Mouse (Mus musculus): ENCODE measurements around the gene Flna. TPM values are rescaled to one million over a fixed set of nuclear protein-coding genes. Genes with fewer than 3 reads are reported as not detected.

The Flna gene
- polyA plus RNA-seq, 1 experiment from 2014 or later, result 185 TPM

DNA sequence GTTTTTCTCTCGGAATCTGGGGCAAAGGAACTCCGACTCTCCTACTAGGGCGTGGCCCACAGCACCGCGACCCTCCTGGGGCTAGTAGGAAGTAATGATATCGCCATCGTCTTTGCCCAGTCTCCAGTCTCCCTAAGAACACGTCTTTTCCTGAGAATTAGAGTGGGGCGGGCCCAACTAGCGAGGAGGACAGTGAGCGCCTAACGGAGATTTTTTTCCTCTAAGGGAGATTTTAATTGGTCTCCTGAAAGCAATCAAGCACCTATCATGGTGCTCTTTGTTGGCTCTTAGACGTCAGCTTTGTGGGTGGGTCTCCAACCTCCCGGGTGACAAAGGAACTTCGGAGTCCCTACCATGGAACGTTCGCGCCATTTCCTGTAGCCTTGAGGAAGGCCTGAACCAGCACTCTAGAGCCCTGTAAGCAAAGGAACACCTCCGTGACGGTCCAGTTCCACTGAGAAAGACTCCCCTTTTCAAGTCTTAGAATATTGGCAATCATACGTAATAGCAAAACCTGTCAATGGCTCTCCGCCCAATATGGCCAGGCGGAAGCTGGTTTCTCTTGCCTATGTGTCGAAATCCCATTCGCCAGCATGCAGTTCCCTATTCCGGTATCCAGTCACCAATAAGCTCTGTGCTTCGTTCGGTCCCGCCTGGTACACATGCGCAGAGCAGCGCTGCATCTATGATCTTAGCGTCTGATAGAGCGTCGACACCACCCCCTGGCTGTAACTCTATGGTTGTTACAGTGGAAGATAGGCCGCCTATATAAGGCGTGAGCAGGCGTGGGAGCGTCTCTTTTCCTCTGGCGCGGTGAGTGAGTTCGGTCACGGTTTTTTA lies 20.7 kb upstream of the Flna start, which contains the start of gene Rpl10:
Gene Rpl10, plus strand, starts transcription at position 751 of the 840 bp plus-strand sequence.
- ATAC-seq (replicated peaks; ENCODE audit: low FRiP score, low read depth) (peak; percentile 95), DNase-seq (ENCODE audit: low spot score) (peak; percentile 96)
- no peaks in the 10 kb centered on the region for H3K27me3 ChIP-seq (ENCODE audit: insufficient read depth, low read length)
- no peaks in the 10 kb centered on the region for H3K4me1 ChIP-seq (replicated peaks; ENCODE audit: insufficient read depth, low read length)
- H3K4me3 ChIP-seq (replicated peaks; ENCODE audit: low read depth, low read length), result peak within 1 kb of the TSS; percentile 50
- 25% methylated on average over 42 of the region's 42 CpGs for WGBS
- TF ChIP-seq CTCF (IDR thresholded peaks at IDR 0.05; ENCODE audit: low read depth), result peak; percentile 62
- H3K9ac ChIP-seq (ENCODE audit: low read depth, low read length), result peak within 1 kb of the TSS; percentile 71
- no peaks in the 10 kb centered on the region for H3K36me3 ChIP-seq (ENCODE audit: insufficient read depth, low read length)
- peak within 1 kb of the TSS; percentile 92 for H3K27ac ChIP-seq
- peak within 1 kb of the TSS; percentile 56 for H3K4me2 ChIP-seq (ENCODE audit: low read length)
- H3K9me3 ChIP-seq (replicated peaks; ENCODE audit: low read length), result no peaks in the 10 kb centered on the region

DNA sequence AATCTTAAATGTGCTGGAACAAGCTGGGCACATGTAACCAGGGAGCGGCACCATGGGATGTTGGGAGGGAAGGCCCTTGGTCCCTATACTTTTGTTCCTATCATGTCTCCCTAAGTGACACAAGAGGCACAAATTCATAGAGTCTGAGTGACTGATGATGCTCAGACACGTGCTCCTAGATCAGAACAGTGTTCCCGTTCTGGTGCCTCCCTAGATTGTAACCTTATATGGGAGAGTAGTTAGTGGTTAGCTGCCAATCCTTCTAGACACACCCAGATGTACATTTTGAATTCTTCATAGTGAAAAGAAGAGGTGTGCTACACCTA lies 20.1 kb upstream of the Flna start:
- peak overlapping the region; percentile 86 for H3K27ac ChIP-seq
- ATAC-seq (replicated peaks; ENCODE audit: low FRiP score, low read depth) (peak; percentile 42), DNase-seq (ENCODE audit: low spot score) (peak; percentile 78)
- H3K4me2 ChIP-seq (ENCODE audit: low read length), result peak overlapping the region; percentile 54
- H3K9ac ChIP-seq (ENCODE audit: low read depth, low read length), result no peak overlapping the region; the same call in 1 of the 2 replicates
- no peak for TF ChIP-seq CTCF (IDR thresholded peaks at IDR 0.05; ENCODE audit: low read depth)
- H3K4me1 ChIP-seq (replicated peaks; ENCODE audit: insufficient read depth, low read length), result no peaks in the 10 kb centered on the region
- no peaks in the 10 kb centered on the region for H3K27me3 ChIP-seq (ENCODE audit: insufficient read depth, low read length)
- WGBS, result 34% methylated on average over 3 of the region's 3 CpGs
- no peaks in the 10 kb centered on the region for H3K9me3 ChIP-seq (replicated peaks; ENCODE audit: low read length)
- no peaks in the 10 kb centered on the region for H3K36me3 ChIP-seq (ENCODE audit: insufficient read depth, low read length)
- H3K4me3 ChIP-seq (replicated peaks; ENCODE audit: low read depth, low read length), result 0 out of 2 replicates have a peak overlapping the region, but pooled peaks have one; percentile 22

DNA sequence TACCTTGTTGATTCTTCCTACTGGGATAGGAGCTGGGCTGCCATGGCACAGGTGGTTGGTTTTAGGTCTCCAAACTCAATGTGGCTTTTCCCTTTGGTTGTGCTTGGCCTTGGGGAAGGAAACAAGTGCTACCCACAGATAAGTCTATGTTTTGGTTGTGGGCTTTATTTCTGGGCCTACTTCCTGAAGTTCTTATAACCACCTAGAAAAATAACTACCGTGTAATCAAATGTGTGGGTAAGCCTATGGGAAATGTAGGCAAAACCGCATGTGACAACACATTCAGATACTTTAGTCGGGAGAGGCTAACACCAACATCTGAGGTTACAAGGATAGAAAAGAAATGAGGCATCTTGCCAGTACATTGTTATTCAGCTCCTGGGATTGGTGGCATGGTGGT lies 8.1 kb upstream of the Flna start:
- TF ChIP-seq CTCF (IDR thresholded peaks at IDR 0.05; ENCODE audit: low read depth), result no peak
- Histone ChIP-seq H3K9ac (ENCODE audit: low read depth, low read length) (no peak overlapping the region), H3K4me2 (ENCODE audit: low read length) (no peak overlapping the region), H3K4me1 (replicated peaks; ENCODE audit: insufficient read depth, low read length) (peaks cover 3% of the 10 kb centered on the region; the same call in 1 of the 2 replicates), H3K4me3 (replicated peaks; ENCODE audit: low read depth, low read length) (no peak overlapping the region), H3K27me3 (ENCODE audit: insufficient read depth, low read length) (no peaks in the 10 kb centered on the region), H3K36me3 (ENCODE audit: insufficient read depth, low read length) (no peaks in the 10 kb centered on the region), H3K9me3 (replicated peaks; ENCODE audit: low read length) (no peaks in the 10 kb centered on the region), H3K27ac (no peak overlapping the region)
- WGBS, result 97% methylated on average over 3 of the region's 3 CpGs
- DNase-seq (ENCODE audit: low spot score) (no peak), ATAC-seq (replicated peaks; ENCODE audit: low FRiP score, low read depth) (no peak)

DNA sequence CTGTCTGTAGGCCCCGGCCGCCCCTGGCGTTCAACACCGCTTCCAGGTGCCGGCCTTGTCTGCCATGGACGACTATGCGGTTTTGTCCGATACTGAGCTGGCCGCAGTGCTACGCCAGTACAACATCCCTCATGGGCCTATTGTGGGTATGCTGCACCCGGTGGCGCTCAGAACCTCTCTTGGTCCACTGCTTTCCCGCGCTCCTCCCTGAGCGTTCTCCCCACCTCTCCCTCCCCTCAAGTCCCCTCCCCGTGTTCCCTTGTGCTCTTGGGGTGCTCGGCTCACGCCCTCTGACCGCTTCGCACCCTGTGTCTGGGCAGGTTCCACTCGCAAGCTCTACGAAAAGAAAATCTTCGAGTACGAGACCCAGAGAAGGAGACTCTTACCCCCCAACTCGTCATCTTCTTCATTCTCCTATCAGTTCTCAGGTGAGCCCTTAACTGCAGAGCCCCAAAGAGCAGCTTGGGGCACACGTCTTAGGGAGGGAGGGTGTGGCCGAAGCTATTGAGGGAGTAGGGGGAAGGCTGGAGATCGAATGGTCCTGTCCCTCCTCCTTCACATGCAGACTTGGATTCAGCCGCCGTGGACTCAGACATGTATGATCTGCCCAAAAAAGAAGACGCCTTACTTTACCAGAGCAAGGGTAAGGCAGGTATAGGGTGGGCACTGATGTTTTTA lies 5.4 kb upstream of the Flna start:
- H3K36me3 ChIP-seq (ENCODE audit: insufficient read depth, low read length), result no peaks in the 10 kb centered on the region
- peaks cover 3% of the 10 kb centered on the region; the same call in 1 of the 2 replicates for H3K4me1 ChIP-seq (replicated peaks; ENCODE audit: insufficient read depth, low read length)
- TF ChIP-seq CTCF (IDR thresholded peaks at IDR 0.05; ENCODE audit: low read depth), result no peak
- 23% methylated on average over 31 of the region's 31 CpGs for WGBS
- peak overlapping the region; percentile 50 for H3K4me3 ChIP-seq (replicated peaks; ENCODE audit: low read depth, low read length)
- H3K9me3 ChIP-seq (replicated peaks; ENCODE audit: low read length), result no peaks in the 10 kb centered on the region
- ATAC-seq (replicated peaks; ENCODE audit: low FRiP score, low read depth), result peak; percentile 75
- H3K27me3 ChIP-seq (ENCODE audit: insufficient read depth, low read length), result no peaks in the 10 kb centered on the region
- peak overlapping the region; percentile 86 for H3K27ac ChIP-seq
- no peak for DNase-seq (ENCODE audit: low spot score)
- H3K4me2 ChIP-seq (ENCODE audit: low read length), result peak overlapping the region; percentile 74
- H3K9ac ChIP-seq (ENCODE audit: low read depth, low read length), result peak overlapping the region; percentile 71

DNA sequence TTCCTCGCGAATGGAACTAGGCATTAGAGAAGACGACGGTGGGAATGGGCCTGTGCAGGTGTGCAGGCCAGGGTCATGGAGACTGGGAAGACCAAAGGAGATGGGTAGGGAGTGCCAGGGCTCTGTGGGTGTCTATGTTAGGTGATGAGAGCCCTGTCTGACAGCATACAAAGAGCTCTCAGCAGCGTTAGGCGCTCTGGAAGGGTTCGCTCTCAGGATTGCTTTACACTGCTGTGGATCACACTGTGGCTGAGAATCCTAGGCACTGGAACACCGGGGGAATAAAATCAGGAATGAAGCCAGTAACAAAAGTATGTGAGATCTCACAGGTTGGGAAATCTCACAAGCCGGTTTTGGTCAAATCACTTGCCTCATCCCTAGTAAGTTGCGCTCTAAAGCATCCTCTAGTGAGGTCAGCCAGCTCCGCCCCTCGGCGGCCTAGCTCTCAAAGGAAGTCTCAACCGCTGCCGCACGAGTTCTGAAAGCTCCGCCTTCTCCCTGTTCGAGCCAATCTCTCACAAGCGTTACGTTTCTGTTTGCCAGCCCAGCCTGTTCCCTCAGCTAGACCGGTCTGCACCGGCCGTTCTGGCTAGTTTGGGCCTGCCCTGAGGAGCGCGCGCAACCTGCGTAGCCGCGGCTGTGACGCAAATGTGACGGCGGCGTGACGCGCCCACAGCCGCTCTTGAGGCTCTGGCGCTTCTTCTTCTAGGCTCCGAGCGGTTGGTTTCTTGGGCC lies 4.7 kb upstream of the Flna start, which contains the start of gene Emd:
Gene Emd, plus strand, starts transcription at position 535 of the 735 bp plus-strand sequence.
- Histone ChIP-seq H3K4me2 (ENCODE audit: low read length) (peak within 1 kb of the TSS; percentile 74), H3K27me3 (ENCODE audit: insufficient read depth, low read length) (no peaks in the 10 kb centered on the region), H3K27ac (peak within 1 kb of the TSS; percentile 86), H3K9me3 (replicated peaks; ENCODE audit: low read length) (no peaks in the 10 kb centered on the region), H3K36me3 (ENCODE audit: insufficient read depth, low read length) (no peaks in the 10 kb centered on the region), H3K9ac (ENCODE audit: low read depth, low read length) (peak within 1 kb of the TSS; percentile 71), H3K4me1 (replicated peaks; ENCODE audit: insufficient read depth, low read length) (peaks cover 3% of the 10 kb centered on the region; the same call in 1 of the 2 replicates), H3K4me3 (replicated peaks; ENCODE audit: low read depth, low read length) (peak within 1 kb of the TSS; percentile 50)
- peak; percentile 97 for DNase-seq (ENCODE audit: low spot score)
- TF ChIP-seq CTCF (IDR thresholded peaks at IDR 0.05; ENCODE audit: low read depth), result no peak
- WGBS, result 38% methylated on average over 39 of the region's 39 CpGs
- ATAC-seq (replicated peaks; ENCODE audit: low FRiP score, low read depth), result peak; percentile 99

DNA sequence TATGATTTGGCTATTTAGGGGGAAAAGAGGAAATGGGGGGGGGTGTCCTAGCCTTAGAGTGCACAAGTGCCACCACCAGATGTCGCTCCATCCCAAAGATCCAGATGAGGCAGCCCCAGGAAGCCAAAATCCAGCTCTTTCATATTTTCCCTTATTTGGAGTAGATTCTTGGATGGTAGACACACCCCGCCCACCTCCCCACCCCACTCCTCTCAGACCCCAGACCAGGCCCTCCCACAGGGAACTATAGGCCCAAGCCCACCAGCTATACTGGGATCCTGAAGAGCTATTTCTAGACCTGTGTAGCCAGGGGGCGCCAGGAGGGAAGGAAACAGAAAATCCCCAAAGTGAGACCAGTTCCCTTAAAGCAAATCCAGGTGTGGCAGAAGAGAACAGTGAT lies 969 bp downstream of the Flna start:
- Histone ChIP-seq H3K36me3 (ENCODE audit: insufficient read depth, low read length) (no peaks in the 10 kb centered on the region), H3K4me2 (ENCODE audit: low read length) (peak overlapping the region; percentile 63), H3K9ac (ENCODE audit: low read depth, low read length) (no peak overlapping the region), H3K4me3 (replicated peaks; ENCODE audit: low read depth, low read length) (peak overlapping the region; percentile 40), H3K27me3 (ENCODE audit: insufficient read depth, low read length) (no peaks in the 10 kb centered on the region), H3K9me3 (replicated peaks; ENCODE audit: low read length) (no peaks in the 10 kb centered on the region), H3K27ac (no peak overlapping the region), H3K4me1 (replicated peaks; ENCODE audit: insufficient read depth, low read length) (no peaks in the 10 kb centered on the region)
- DNase-seq (ENCODE audit: low spot score) (peak; percentile 79), ATAC-seq (replicated peaks; ENCODE audit: low FRiP score, low read depth) (0 out of 2 replicates have a peak, but pooled peaks have one; percentile 6)
- TF ChIP-seq CTCF (IDR thresholded peaks at IDR 0.05; ENCODE audit: low read depth), result peak; percentile 75
- 27% methylated on average over 3 of the region's 3 CpGs for WGBS
